Mouse (Mus musculus) midbrain, embryonic 14.5 days (tissue): ENCODE data around the gene Scn3b. TPM values are rescaled to one million over a fixed set of nuclear protein-coding genes. Genes with fewer than 3 reads are reported as not detected.

ENCODE experiments used
- ATAC-seq: fragments of 200-750 bp; cut with Nextera tagmentation; 2 replicates; pipeline ENCODE4 v1.8.0; 2017; ENCODE audit warnings: moderate number of reproducible peaks, moderate library complexity; ENCODE audit not compliant: low FRiP score, low TSS enrichment
- DNase-seq: peaks from one replicate; pipeline ENCODE4 v3.0.0-alpha.2; 2015
- H3K27ac ChIP-seq: fragments of 300-500 bp; sonication (generic); replicated peaks from 2 replicates; pipeline ENCODE4 v1.5.1; 2014; ENCODE audit warnings: mild to moderate bottlenecking, low read depth, low read length, moderate library complexity
- H3K27me3 ChIP-seq: fragments of 300-500 bp; sonication (generic); 2 replicates; pipeline ENCODE4 v1.6.1; 2014; ENCODE audit warnings: low read length, control low read depth, mixed read lengths; ENCODE audit not compliant: control insufficient read depth, insufficient read depth
- H3K36me3 ChIP-seq: fragments of 300-500 bp; sonication (generic); 2 replicates; pipeline ENCODE4 v1.6.1; 2014; ENCODE audit warnings: low read length, control low read depth; ENCODE audit not compliant: control insufficient read depth, insufficient read depth
- H3K4me1 ChIP-seq: fragments of 300-500 bp; sonication (generic); 2 replicates; pipeline ENCODE4 v1.6.1; 2014; ENCODE audit warnings: mild to moderate bottlenecking, antibody characterized with exemption, low read length, control low read depth; ENCODE audit not compliant: control insufficient read depth, insufficient read depth
- H3K4me2 ChIP-seq: fragments of 300-500 bp; sonication (generic); 2 replicates; pipeline ENCODE4 v1.6.1; 2014; ENCODE audit warnings: mild to moderate bottlenecking, low read length, moderate library complexity
- H3K4me3 ChIP-seq: fragments of 300-500 bp; sonication (generic); replicated peaks from 2 replicates; pipeline ENCODE4 v1.5.1; 2014; ENCODE audit warnings: low read depth, low read length
- H3K9ac ChIP-seq: fragments of 300-500 bp; sonication (generic); replicated peaks from 2 replicates; pipeline ENCODE4 v1.6.1; 2014; ENCODE audit warnings: mild to moderate bottlenecking, low read length, moderate library complexity
- H3K9me3 ChIP-seq: fragments of 300-500 bp; sonication (generic); 2 replicates; pipeline ENCODE4 v1.6.1; 2016; ENCODE audit warnings: low read length, control low read depth, mixed read lengths; ENCODE audit not compliant: control insufficient read depth
- WGBS: fragments of 180-500 bp; shearing (Covaris S2); extraction: QIAGEN DNeasy Blood & Tissue Kit; methylation state at CpG from one replicate; pipeline ENCODE4 v1.1.7; 2014; 5-methylcytosine and 5-hydroxymethylcytosine counted together
- polyA plus RNA-seq: library from polyadenylated mRNA; unstranded; fragments of >200 nt; fragmentation: Nextera tagmentation; extraction: Ambion mirVana; gene quantifications from 2 replicates; pipeline ENCODE4 v1.2.1, GENCODE M21; 2014

Scn3b gene
- polyA plus RNA-seq, 1 experiment from 2014 or later = 154 TPM

GRCm38 (mm10) chr9:40299323-40299722 lies 30.3 kb downstream of the Scn3b start:
- no peak overlapping the region for H3K9ac ChIP-seq
- DNase-seq (no peak), ATAC-seq (no peak)
- H3K4me1 ChIP-seq = no peaks in the 10 kb centered on the region
- no peak overlapping the region for H3K4me3 ChIP-seq
- H3K36me3 ChIP-seq = peaks cover 61% of the 10 kb centered on the region
- H3K27me3 ChIP-seq = no peaks in the 10 kb centered on the region
- no peaks in the 10 kb centered on the region for H3K9me3 ChIP-seq
- no peak overlapping the region for H3K4me2 ChIP-seq
- no peak overlapping the region for H3K27ac ChIP-seq
- 96% methylated on average over 7 of the region's 7 CpGs for WGBS

DNA sequence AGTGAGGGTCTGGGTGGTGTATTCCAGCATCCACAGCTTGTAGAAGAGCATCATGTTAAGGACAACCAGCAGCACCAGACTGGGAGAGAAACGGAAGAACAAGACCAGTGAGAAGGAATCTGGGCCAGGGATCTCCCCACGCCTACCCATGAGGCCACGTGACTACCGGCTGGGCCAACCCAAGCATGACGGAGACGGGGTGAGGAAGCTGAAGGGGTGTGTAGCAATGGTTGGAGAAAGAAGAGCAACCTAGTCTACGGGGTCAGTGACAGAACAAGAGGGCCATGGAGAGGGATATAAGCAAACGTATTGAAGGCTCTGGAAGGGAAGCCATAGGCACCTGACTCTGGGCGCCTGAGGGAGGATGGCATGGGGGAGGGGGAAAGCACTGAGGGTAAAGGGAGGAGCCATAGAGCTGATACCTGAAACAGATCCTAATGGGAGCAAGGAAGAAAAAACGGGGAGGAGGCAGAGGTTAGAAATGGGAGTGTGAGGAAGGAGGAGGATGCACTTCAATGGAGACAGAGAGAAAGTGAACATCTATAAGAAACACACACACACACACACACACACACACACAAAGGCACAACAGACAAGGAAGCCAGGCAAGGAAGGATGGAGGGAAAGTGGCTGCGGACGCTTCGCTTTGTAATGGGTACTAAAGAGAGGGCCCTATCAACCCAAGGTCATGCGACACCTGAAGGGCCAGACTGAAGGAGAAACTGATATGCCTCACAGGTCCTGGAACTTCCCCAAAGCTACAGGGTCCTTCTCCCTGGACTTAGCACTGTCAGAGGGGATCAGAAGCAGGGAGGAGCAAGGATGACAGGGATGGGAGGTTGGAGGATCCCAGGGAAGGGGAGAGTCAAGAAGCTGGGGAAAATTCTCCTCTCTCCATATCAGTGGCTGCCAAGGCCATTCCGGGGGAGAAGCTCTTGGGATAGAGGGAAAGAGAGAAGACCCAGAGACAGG lies 31.3 kb downstream of the Scn3b start:
- Histone ChIP-seq H3K27me3 (no peaks in the 10 kb centered on the region), H3K4me3 (no peak overlapping the region), H3K9me3 (no peaks in the 10 kb centered on the region), H3K9ac (no peak overlapping the region), H3K4me2 (no peak overlapping the region), H3K36me3 (peaks cover 66% of the 10 kb centered on the region), H3K27ac (no peak overlapping the region), H3K4me1 (no peaks in the 10 kb centered on the region)
- DNase-seq (no peak), ATAC-seq (no peak)
- 89% methylated on average over 15 of the region's 15 CpGs for WGBS

GRCm38 (mm10) chr9:40301475-40301874 lies 32.5 kb downstream of the Scn3b start:
- ATAC-seq (no peak; the same call in 1 of the 2 replicates), DNase-seq (no peak)
- Histone ChIP-seq H3K4me3 (no peak overlapping the region), H3K27me3 (no peaks in the 10 kb centered on the region), H3K9ac (no peak overlapping the region), H3K4me1 (no peaks in the 10 kb centered on the region), H3K36me3 (peaks cover 76% of the 10 kb centered on the region), H3K4me2 (no peak overlapping the region), H3K9me3 (no peaks in the 10 kb centered on the region), H3K27ac (no peak overlapping the region)
- WGBS = 90% methylated on average over 5 of the region's 5 CpGs

DNA sequence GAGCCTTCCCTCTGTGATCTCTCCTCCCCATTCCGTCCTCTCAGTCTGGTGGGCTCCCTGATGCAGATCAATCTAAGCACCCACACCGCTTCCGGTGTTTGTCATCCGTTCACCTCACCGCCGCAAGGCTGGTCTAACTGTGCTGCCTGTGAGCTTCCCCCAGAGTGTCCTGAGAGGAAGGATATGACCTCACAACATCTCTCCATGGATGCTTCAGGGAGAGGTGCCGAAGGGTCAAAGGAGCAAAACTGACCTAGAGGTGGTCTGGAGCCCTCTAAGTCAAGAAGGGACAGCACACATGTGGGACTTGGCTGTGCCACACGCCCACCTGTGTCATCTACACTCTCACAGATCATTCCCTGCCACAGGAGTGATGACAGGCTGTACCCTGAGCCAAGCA lies 33.4 kb downstream of the Scn3b start:
- Histone ChIP-seq H3K4me1 (no peaks in the 10 kb centered on the region), H3K4me2 (no peak overlapping the region), H3K9me3 (no peaks in the 10 kb centered on the region), H3K27ac (no peak overlapping the region), H3K27me3 (no peaks in the 10 kb centered on the region), H3K36me3 (peaks cover 85% of the 10 kb centered on the region), H3K4me3 (no peak overlapping the region), H3K9ac (no peak overlapping the region)
- WGBS = 92% methylated on average over 8 of the region's 8 CpGs
- DNase-seq = no peak
- no peak for ATAC-seq

DNA sequence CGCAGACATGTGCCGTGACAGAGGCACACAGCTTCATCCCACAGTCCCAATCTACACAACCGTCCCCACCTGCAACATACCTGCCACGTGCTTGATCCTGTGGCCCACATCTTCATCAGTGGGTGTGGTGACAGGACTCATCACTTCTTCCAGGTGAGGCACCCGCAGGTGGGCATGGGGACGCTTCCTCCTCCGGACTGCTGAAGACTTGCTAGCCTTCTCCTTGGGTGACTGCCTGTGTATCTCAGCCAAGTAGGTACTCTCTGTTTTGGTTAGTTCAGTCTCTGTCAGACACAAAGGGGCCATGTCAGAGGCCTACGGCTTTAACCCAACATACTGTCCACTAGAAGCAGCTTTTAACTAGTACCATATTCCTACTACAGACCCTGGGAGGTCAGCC lies 35.2 kb downstream of the Scn3b start:
- 97% methylated on average over 8 of the region's 8 CpGs for WGBS
- Histone ChIP-seq H3K9ac (no peak overlapping the region), H3K4me2 (no peak overlapping the region), H3K4me3 (no peak overlapping the region), H3K4me1 (no peaks in the 10 kb centered on the region), H3K9me3 (no peaks in the 10 kb centered on the region), H3K36me3 (peaks cover 79% of the 10 kb centered on the region), H3K27me3 (no peaks in the 10 kb centered on the region), H3K27ac (no peak overlapping the region)
- no peak for ATAC-seq
- no peak for DNase-seq

DNA sequence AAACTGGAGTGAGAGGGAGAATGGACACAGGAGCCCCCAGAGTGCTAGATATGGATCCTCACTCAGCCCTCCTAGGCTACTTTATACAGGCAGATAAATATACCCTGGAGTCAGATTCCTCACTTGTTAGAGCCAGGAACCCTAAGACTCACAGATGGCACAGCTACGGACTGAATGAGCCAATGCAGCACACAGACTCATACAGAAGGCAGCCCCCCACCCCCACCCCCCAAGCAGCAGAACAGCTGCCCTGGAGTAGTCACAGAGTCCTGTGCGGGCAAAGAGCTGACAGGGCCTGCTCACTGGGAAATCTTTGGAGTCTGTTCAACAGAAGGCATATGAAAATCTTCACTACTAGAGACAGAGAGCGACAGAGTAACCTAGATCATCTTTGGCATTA lies 38.3 kb downstream of the Scn3b start:
- 85% methylated on average over 3 of the region's 3 CpGs for WGBS
- H3K4me3 ChIP-seq = no peak overlapping the region
- H3K27ac ChIP-seq = no peak overlapping the region
- H3K36me3 ChIP-seq = peaks cover 82% of the 10 kb centered on the region
- DNase-seq (no peak), ATAC-seq (no peak)
- no peaks in the 10 kb centered on the region for H3K4me1 ChIP-seq
- no peaks in the 10 kb centered on the region for H3K9me3 ChIP-seq
- H3K9ac ChIP-seq = no peak overlapping the region
- H3K4me2 ChIP-seq = no peak overlapping the region
- H3K27me3 ChIP-seq = no peaks in the 10 kb centered on the region

- no peak overlapping the region for H3K4me3 ChIP-seq
- 94% methylated on average over 6 of the region's 6 CpGs for WGBS
- no peak overlapping the region for H3K9ac ChIP-seq
- no peak for DNase-seq
- peaks cover 70% of the 10 kb centered on the region for H3K36me3 ChIP-seq
- H3K27ac ChIP-seq = no peak overlapping the region
- ATAC-seq = no peak
- H3K4me1 ChIP-seq = no peaks in the 10 kb centered on the region
- no peaks in the 10 kb centered on the region for H3K27me3 ChIP-seq
- H3K4me2 ChIP-seq = no peak overlapping the region
- H3K9me3 ChIP-seq = no peaks in the 10 kb centered on the region
Observed at GRCm38 (mm10) chr9:40309876-40310275, 40.9 kb downstream of the Scn3b start.

DNA sequence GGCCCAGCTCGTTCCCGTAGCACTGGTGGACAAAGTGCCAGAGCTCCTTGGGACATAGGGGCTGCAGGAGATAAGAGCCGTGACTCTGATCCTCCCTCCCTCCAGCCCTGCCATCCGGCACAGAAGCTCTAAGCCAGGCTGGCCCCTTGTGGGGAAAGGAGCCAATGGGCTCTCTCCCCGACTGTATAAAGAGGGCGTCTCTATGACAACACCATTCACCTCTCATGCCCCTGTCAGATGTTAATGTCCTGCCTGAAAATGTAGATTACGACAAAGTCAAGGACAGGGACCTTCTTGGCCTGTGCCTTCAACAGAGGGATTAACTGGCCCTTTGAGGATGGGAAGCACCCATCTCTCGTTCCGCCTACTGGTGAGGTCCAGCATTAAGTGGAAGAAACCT lies 42.8 kb downstream of the Scn3b start:
- Histone ChIP-seq H3K4me3 (no peak overlapping the region), H3K36me3 (peaks cover 65% of the 10 kb centered on the region), H3K27me3 (no peaks in the 10 kb centered on the region), H3K4me1 (no peaks in the 10 kb centered on the region), H3K9me3 (no peaks in the 10 kb centered on the region), H3K4me2 (no peak overlapping the region), H3K27ac (no peak overlapping the region), H3K9ac (no peak overlapping the region)
- WGBS = 54% methylated on average over 9 of the region's 9 CpGs
- DNase-seq (no peak), ATAC-seq (no peak)
